Mouse (Mus musculus): ENCODE measurements around the gene Dgkq. TPM values are rescaled to one million over a fixed set of nuclear protein-coding genes. Genes with fewer than 3 reads are reported as not detected.

Gene Dgkq
- total and polyA plus RNA-seq, 3 experiments, result 4.5 to 12.3 (median 7.9) TPM

DNA sequence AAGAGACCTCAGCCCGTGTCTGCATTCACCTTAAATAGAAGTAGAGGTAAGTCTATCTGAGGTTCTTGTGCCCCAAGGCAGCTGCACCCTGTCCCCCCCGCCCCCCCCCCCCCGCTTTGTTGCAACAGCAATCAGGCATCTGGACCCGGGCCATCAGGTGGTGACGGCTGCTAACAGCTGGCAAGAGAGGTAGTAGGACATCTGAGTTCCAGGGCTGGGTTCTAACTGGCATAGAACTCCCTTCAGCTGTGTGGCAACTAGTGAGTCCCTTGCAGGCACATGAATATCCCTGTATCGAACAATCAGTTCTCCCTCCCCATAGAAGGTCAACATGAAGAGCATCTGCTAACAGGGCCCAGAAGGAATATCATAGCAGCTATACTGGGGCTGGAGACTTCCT is 42.5 kb upstream of the Dgkq start:
- DNase-seq (ENCODE audit: low spot score), result no peak
- TF ChIP-seq GATA1 (IDR thresholded peaks at IDR 0.05; ENCODE audit: borderline replicate concordance, low read length) (no peak), POLR2AphosphoS5 (IDR thresholded peaks at IDR 0.05; ENCODE audit: insufficient replicate concordance, low read depth, low read length) (no peak), GATA2 (IDR thresholded peaks at IDR 0.05; ENCODE audit: borderline replicate concordance, low read depth, low read length) (no peak), TAL1 (conservative IDR thresholded peaks at IDR 0.05; ENCODE audit: low read depth, low read length) (no peak), CTCF (IDR thresholded peaks at IDR 0.05; ENCODE audit: low read depth, low read length) (no peak)
- peaks cover 5% of the 10 kb centered on the region; the same call in 1 of the 2 replicates for H3K4me1 ChIP-seq (ENCODE audit: insufficient read depth, low read depth, low read length)
- peaks cover 33% of the 10 kb centered on the region for H3K27me3 ChIP-seq (ENCODE audit: insufficient read depth, low read length)
- peaks cover 13% of the 10 kb centered on the region for H3K36me3 ChIP-seq (replicated peaks)
- no peaks in the 10 kb centered on the region for H3K9me3 ChIP-seq (replicated peaks)
- ATAC-seq (ENCODE audit: extremely low read depth, insufficient number of reproducible peaks, low FRiP score, poor library complexity, severe bottlenecking), result no peak
- no peak overlapping the region for H3K4me3 ChIP-seq (ENCODE audit: low read depth, low read length)

DNA sequence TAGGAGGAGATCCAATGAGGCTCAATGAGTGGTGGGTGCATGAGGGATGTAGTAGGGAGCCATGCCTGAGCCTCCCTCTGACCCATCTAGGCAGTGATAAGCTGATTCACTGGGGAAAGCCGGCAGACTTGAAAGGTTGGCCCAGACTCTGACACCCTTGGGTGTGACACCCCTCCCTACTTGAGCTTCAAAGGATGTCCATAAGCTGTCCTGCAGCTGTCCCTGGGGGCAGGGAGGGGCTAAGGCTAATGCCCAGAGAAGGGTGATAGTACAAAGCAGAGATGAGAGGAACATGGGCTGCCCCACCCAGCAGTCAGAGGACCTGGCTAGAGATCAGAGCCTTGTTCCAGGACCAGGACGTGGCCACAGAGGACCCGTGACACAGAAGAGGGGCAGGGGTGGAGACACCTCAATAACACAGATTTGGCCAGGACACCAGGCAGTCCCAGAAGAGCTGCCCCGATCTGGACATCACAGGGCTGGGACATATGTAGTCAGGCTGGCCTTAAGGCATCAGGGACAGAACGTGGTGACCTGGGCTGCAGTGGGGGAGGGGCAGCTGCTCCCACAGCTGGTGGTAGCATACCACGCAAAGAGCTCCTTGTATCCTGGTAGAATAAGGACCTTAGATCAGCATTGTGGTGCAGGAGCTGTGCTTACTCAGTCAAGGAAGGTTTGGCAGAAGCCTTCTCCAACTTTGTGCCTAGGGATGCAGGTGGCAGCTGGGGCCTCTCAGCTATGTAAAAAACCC is 39.7 kb upstream of the Dgkq start:
- Histone ChIP-seq H3K4me3 (ENCODE audit: low read depth, low read length) (no peak overlapping the region), H3K36me3 (replicated peaks) (peaks cover 40% of the 10 kb centered on the region), H3K4me1 (ENCODE audit: insufficient read depth, low read depth, low read length) (peaks cover 5% of the 10 kb centered on the region; the same call in 1 of the 2 replicates), H3K9me3 (replicated peaks) (no peaks in the 10 kb centered on the region), H3K27me3 (ENCODE audit: insufficient read depth, low read length) (peaks cover 17% of the 10 kb centered on the region)
- TF ChIP-seq POLR2AphosphoS5 (IDR thresholded peaks at IDR 0.05; ENCODE audit: insufficient replicate concordance, low read depth, low read length) (no peak), TAL1 (conservative IDR thresholded peaks at IDR 0.05; ENCODE audit: low read depth, low read length) (no peak), GATA2 (IDR thresholded peaks at IDR 0.05; ENCODE audit: borderline replicate concordance, low read depth, low read length) (no peak), CTCF (IDR thresholded peaks at IDR 0.05; ENCODE audit: low read depth, low read length) (no peak), GATA1 (IDR thresholded peaks at IDR 0.05; ENCODE audit: borderline replicate concordance, low read length) (no peak)
- DNase-seq (ENCODE audit: low spot score), result no peak
- no peak for ATAC-seq (ENCODE audit: extremely low read depth, insufficient number of reproducible peaks, low FRiP score, poor library complexity, severe bottlenecking)

DNA sequence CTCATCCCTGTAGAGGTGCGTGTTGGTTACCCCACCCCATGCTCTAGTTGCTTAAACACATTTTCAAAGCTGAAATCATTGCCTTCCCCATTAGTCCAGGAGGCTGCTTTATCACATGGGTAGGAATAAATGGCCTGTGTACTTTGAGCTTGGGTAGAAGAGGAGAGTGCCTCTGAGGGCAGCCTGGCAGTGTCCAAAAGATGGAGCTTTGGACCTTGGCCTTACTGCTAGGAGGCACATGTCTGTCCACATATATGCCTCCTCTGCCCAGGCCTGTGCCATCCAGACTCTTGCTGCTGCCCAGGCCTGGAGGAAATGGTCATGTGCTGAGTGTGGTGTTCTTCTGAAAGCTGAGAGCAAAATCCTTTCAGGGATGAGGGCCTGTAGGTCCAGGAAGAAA is 38.9 kb upstream of the Dgkq start:
- H3K9me3 ChIP-seq (replicated peaks), result no peaks in the 10 kb centered on the region
- H3K36me3 ChIP-seq (replicated peaks), result peaks cover 48% of the 10 kb centered on the region
- peaks cover 8% of the 10 kb centered on the region; the same call in 1 of the 2 replicates for H3K4me1 ChIP-seq (ENCODE audit: insufficient read depth, low read depth, low read length)
- TF ChIP-seq GATA1 (IDR thresholded peaks at IDR 0.05; ENCODE audit: borderline replicate concordance, low read length) (no peak), TAL1 (conservative IDR thresholded peaks at IDR 0.05; ENCODE audit: low read depth, low read length) (no peak)
- no peak for DNase-seq (ENCODE audit: low spot score)
- H3K27me3 ChIP-seq (ENCODE audit: insufficient read depth, low read length), result peaks cover 11% of the 10 kb centered on the region
- ATAC-seq (ENCODE audit: extremely low read depth, insufficient number of reproducible peaks, low FRiP score, poor library complexity, severe bottlenecking), result no peak
- no peak overlapping the region for H3K4me3 ChIP-seq (ENCODE audit: low read depth, low read length)

DNA sequence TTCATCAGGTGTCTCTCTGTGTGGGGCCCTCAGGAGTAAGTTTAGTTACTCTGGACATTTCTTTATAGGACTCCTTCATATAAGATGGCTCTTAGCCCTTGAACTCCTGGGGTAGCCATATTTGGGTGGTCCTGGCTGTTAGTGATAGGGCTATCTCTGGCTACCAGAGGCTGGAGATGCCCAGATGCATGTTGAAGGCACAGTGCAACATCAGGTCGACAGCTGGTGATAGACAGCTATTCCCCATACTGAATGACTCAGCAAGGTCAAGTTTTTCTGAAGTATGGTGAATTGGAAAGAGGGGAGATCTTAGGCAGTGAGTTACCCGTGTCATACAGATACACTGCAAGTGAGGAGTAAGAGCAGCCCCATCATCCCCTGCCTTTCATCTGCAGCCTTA is 38.3 kb upstream of the Dgkq start:
- Histone ChIP-seq H3K4me3 (ENCODE audit: low read depth, low read length) (no peak overlapping the region), H3K36me3 (replicated peaks) (peaks cover 53% of the 10 kb centered on the region), H3K4me1 (ENCODE audit: insufficient read depth, low read depth, low read length) (peaks cover 10% of the 10 kb centered on the region; the same call in 1 of the 2 replicates), H3K27me3 (ENCODE audit: insufficient read depth, low read length) (peaks cover 11% of the 10 kb centered on the region), H3K9me3 (replicated peaks) (no peaks in the 10 kb centered on the region)
- ATAC-seq (ENCODE audit: extremely low read depth, insufficient number of reproducible peaks, low FRiP score, poor library complexity, severe bottlenecking) (peak; percentile 32; the same call in 1 of the 2 replicates), DNase-seq (ENCODE audit: low spot score) (no peak)
- TF ChIP-seq POLR2AphosphoS5 (IDR thresholded peaks at IDR 0.05; ENCODE audit: insufficient replicate concordance, low read depth, low read length) (no peak), GATA1 (IDR thresholded peaks at IDR 0.05; ENCODE audit: borderline replicate concordance, low read length) (no peak), CTCF (IDR thresholded peaks at IDR 0.05; ENCODE audit: low read depth, low read length) (no peak), GATA2 (IDR thresholded peaks at IDR 0.05; ENCODE audit: borderline replicate concordance, low read depth, low read length) (no peak), TAL1 (conservative IDR thresholded peaks at IDR 0.05; ENCODE audit: low read depth, low read length) (no peak)

DNA sequence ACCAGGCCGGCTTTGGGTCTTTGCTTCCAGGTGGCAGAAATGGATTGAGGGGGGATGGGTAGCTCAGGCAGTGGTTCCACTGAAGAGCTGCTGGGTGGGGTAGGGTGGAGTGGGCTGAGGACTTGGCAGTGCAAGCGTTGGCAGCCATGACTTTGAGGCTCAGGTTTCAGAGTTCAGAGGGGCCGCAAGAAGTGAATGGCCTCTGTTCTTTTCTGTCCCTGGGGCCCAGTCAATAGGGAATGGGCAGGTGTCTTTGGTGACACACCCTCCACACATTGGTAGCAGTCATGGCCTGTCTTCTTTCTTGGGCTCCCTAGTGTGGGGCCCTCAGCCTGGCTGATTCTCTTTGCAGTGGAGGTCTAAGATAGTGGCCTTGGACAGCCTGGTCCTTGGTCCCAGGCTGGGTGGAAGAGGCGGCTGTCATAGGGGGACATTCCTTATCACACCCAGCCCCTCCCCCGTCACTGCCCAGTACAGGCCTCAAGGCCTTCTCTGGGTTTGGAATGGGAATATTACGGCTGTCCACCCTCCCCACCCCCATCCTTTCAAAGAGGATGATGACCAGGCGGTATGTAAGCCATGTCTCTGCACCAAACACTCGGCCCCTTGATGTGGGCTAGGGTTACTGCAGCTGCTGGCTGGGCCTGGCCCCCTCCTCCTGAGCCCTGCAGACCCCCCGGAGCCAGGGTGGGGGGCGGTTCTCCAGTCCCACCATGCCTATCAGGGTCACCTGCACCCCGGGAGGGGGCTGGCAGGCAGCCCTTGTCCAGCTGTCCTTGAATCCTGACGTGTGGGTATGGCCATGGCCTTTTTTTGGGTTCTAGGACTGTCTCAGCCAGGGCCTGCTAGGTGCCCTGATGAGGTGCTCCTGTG is 34.5 kb upstream of the Dgkq start:
- H3K27me3 ChIP-seq (ENCODE audit: insufficient read depth, low read length), result no peaks in the 10 kb centered on the region
- DNase-seq (ENCODE audit: low spot score) (no peak), ATAC-seq (ENCODE audit: extremely low read depth, insufficient number of reproducible peaks, low FRiP score, poor library complexity, severe bottlenecking) (no peak)
- TF ChIP-seq GATA2 (IDR thresholded peaks at IDR 0.05; ENCODE audit: borderline replicate concordance, low read depth, low read length) (no peak), CTCF (IDR thresholded peaks at IDR 0.05; ENCODE audit: low read depth, low read length) (no peak), GATA1 (IDR thresholded peaks at IDR 0.05; ENCODE audit: borderline replicate concordance, low read length) (no peak), TAL1 (conservative IDR thresholded peaks at IDR 0.05; ENCODE audit: low read depth, low read length) (no peak), POLR2AphosphoS5 (IDR thresholded peaks at IDR 0.05; ENCODE audit: insufficient replicate concordance, low read depth, low read length) (no peak)
- no peaks in the 10 kb centered on the region for H3K9me3 ChIP-seq (replicated peaks)
- peaks cover 15% of the 10 kb centered on the region; the same call in 1 of the 2 replicates for H3K4me1 ChIP-seq (ENCODE audit: insufficient read depth, low read depth, low read length)
- H3K4me3 ChIP-seq (ENCODE audit: low read depth, low read length), result no peak overlapping the region
- peaks cover 73% of the 10 kb centered on the region for H3K36me3 ChIP-seq (replicated peaks)
